Mouse (Mus musculus) kidney, postnatal 14 days (tissue): ENCODE data around the gene Slc7a7.

Experiments
- DNase-seq: peaks from one replicate; pipeline ENCODE4 v3.0.0; 2022; ENCODE audit warnings: mixed read lengths

The Slc7a7 gene

DNA sequence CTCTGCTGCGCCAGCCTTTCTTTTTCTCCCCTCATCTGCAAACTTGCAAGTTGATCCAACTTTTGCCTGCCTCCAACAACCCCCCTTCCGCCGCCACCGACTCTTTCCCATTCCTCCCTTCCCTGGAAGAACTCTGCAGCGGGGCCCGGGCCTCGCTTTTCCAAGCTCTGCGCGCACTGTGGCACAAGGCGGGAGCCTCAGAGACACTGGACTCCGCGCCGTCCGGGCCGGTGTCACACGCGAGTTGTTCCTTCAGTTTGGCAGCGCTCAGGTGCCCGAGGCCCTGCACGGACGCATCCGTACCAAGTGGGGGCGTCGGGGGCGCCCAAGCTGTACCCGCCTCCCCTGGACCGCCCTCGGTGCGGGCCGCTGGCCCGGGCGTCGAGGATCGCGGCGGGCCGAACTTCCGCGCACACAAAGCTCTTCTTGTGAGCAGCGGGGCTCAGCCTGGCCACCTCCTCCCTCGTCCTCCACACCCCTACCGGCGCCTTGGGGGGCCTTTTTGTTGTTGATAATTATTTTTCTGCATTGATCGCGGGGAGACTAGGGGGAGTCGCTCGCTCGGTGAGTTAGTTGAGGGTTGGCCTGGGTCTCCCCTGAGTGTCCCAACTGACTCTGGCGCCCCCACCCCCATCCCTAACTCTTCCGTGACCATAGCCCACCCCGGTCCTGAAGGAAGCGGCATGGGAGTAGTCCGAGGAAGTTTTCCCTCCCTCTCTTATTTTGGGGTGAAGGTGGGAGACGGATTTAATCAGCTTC, 14.7 kb upstream of the Slc7a7 start:
- peak; percentile 70 for DNase-seq

DNA sequence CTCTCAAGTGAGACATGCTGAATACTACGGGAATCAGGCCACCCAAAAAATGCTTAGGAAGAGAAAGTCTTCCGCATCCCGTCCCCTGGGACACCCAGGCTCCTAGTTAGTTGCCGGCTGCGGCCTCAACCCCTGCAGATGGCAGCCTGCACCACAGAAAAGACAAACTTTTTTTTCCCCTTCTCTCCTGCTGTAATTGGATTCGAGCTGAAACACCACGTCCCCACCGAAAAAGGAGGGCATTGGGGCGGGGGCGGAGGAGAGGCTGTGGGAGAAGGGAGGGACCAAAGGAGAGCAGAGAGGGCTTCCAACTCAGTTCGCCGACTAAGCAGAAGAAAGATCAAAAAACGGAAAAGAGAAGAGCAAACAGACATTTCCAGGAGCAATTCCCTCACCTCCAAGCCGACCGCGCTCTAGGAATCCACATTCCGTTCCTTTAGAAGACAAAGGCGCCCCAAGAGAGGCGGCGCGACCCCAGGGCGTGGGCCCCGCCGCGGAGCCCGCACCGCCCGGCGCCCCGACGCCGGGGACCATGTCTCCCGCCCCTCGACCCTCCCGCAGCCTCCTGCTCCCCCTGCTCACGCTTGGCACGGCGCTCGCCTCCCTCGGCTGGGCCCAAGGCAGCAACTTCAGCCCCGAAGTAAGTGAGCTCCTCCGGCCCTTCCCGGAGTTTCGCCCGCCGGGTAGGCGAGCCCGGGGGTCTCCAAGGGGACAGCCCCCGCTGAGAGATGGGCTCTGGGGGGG, 13.9 kb upstream of the Slc7a7 start, which contains the start of gene Mmp14:
Mmp14 (plus strand) TSS at position 279 of the 744 bp plus-strand sequence.
- peak; percentile 81 for DNase-seq

DNA sequence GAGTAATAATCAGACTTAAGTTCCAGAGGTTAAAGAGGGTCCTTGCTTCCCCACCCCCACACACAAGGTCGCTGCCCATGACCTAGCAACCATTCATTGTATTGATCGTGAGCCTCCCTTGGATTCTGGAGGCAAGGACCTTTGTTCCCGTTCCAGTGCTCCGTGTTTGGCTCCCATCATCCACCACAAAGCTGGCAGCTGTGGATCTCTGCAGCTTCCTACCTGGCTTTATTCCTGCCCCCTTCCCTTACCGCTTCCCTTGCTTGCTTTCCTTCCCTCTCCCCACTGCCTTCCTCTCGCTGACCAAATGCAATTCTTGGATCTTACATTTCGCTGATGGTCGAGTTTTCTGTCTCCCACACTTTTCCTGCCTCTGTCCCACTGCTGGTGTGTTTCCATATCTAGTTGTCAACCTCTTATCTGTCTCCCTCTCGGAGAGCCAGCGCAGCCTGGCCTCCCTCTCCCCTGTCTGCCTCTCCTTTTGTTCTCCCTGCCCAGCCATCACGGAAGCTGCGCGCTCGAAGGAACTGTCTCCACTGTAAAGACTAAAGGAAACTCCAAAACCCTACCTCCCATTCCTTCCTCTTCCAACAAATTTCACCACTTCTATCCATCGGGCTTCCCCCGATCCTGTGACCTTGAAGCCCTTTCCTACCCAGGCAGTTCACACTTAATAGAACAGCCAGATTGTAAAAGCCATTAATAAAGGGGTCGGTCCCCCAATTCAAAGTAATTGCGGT, 13.0 kb upstream of the Slc7a7 start:
- no peak for DNase-seq

DNA sequence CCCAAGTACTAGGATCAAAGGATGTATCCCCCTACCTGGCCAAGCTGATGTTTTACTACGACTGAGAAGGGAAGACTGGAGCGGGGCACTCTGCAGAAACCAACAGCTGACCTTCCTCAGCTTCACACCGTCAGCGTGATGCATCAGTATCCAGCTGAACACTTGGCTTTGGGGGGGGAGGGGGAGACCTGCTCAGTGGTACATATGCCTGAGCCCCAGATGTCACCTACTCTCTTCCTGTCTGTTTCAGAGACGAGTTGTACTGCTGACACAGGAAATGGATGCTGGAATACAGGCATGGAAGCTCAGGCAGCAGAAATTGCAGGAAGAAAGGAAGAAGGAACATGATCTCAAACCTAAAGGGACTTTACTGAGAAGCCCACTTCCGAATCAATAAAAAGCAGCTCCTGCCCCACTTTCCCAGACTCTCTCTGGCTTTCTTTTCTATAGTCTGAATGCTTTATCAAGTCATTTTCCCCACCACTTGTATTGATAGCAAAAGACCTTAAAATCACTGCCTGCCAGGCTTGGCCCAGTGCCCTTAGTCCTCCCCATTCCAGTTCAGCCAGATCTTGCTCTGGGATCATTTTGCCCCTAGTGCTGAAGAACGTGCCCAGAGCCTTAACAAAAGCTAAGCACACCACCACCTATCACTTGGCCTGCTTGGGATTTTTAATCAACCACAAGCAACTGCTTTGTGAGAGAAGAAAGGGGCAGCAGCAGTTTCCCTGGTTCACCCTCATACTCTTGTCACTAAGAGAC, 11.9 kb upstream of the Slc7a7 start:
- DNase-seq: no peak

DNA sequence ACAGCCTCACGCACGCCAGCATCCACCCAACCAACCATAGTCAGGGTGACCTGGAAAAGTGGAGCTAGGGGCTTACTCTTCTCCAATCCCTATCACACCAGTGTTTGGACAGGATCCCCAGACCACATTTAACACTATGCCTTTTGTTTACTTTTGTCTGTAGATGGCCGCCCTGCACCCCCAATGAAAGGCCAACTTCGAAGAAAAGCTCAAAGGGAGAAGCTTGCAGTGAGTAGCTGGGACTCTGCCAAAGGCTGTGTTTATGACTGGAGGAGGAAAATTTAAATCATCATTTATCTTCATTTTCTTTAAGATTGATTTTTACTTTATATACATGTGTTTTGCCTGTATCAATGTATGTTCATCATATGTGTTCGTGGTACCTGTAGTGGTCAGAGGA, 10.8 kb upstream of the Slc7a7 start:
- no peak for DNase-seq

DNA sequence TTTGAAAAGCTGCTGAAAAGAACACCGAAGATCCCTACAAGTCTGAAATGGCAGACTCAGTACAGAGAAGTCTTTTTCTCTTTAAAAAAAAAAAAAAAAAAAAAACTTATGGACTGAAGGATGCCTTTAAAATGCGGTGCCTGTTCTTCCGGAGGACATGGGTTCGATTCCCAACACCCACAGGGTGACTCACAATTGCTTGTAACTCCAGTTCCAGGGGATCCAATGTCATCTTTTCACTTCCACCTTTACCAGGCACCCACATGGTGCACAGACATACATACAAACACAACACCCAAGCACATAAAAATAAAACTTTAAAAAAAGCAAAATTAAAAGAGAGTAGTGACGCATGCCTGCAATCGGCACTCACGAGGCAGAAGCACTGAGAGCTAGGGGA, 10.1 kb upstream of the Slc7a7 start:
- no peak for DNase-seq

DNA sequence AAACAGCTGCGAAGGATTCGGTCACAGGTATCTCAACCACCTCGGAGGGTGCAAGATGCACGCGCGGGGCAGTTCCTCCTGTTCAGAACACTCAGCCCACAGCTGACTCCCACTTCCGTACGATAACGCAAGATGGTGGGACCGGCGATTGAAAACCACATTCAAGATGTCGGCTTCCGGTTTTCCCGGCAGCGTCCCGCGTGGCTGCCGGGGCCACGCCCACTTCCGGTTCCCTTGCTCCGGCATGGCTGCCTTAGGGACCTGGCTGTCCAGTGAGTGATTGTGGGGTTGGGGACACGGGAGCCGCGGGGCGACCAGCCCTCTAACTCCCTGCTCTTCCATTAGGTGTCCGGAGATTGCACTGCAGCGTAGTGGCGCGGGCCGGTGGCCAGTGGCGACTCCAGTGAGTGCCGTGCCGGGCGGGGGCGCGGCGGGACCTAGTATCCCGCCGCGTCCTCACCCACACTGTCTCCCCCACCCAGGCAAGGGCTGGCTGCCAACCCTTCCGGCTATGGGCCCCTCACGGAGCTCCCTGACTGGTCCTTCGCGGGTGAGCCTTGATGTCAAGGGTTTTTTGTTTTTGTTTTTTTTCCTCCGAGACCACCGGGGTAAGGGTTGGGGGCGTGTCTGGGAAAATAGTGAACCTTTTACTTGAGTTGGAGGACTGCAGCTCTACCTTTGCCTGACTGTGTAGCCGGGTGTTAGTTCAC, 9.3 kb upstream of the Slc7a7 start, which contains the start of gene Mrpl52:
Mrpl52 (plus strand) TSS at position 221 of the 710 bp plus-strand sequence.
- DNase-seq: peak; percentile 96

DNA sequence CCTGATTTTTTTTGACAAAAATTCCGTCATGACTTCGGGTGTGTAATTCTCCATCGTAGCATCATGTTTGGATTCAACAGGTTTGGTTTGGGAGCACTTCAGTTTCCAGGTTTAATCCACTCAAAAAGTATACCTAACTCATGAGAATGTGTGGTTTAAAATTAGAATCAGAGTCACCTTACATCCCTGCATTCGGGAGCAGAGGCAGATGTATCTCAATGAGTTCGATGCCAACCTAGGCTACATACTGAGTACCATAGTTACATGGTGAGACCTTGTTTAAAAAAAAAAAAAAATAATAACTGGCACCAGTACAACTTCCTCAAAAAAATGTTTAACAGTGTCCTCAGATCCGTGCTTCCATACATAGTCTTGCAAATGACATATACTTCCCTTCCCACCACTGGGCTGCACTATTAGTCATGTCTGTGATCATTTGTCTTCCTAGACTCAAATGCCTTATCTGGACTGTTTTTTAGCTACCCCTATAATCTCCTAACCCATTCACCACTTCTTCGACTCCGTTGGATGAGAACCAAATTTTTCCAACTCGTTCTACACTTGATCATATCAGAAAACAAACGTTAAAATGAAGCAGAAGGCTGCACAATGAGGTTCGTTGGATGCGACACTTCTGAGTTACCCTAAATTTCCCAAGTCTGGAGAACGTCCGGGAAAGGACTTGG, 8.6 kb upstream of the Slc7a7 start:
- no peak for DNase-seq

DNA sequence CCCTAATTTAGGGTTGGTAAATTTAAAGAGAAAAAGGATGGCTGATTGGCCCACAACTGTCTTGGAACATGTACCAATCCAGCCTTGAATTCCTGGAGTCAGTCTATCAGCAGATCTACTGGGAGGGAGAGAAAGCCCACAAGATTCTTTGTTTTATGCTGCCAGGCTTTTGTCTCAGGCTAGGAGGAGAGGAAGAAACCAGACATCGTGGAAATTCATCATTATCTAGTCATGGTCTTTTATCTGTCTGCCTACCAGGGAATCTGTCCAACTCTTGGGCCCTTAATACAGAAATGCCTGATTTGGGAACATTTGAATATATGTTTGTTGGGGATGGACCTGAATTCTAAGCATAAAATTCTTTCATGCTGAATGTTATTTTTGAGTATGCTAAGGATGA, 8.0 kb upstream of the Slc7a7 start:
- no peak for DNase-seq

DNA sequence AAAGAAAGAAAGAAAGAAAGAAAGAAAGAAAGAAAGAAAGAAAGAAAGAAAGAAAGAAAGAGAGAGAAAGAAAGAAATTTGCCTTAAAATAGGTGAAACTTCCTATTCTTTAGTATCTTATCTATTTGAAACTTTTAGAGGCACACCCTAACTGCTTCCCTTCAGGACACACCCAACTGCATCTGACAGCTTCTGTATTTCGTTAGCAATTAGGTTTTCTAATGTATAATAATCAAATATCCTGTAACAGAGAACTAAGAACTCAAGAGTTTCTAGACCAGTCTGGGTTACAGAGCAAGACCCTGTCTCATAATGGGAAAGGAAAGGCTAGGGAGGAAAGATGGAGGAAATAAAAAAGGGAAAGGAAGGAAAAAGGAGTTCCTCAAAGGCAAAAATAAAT, 7.1 kb upstream of the Slc7a7 start:
- DNase-seq: no peak

DNA sequence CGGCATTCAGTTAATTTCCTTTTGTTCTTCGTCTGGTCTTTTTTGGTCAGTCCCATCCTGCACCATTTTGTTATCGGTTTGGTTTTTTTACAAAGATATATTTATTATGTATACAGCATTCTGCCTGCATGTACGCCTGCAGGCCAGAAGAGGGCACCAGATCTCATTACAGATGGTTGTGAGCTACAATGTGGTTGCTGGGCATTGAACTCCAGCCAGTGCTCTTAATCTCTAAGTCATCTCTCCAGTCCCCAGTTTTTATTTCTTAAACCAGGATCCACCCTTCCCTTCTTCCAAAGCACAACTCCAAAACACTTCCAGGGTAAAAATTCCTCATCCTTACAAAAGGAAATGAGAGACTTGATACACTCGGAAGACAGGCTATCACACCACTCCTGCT, 5.8 kb upstream of the Slc7a7 start:
- DNase-seq: no peak

DNA sequence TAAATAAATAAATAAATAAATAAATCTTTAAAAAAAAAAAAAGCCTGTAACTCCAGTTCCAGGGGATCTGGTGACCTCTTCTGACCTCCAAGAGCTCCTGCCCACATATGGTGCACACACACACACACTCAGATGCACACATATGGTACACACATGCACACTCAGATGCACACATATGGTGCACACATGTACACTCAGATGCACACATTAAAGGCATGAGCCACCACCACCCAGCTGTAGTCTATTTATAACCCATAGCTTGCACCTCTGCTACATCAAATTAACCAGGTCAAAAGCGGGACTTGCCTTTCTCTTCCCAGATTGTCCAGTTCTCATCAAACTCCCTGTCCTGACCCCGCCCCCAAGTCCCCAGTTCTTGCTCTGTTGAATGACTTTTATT, 3.4 kb upstream of the Slc7a7 start:
- DNase-seq: no peak

DNA sequence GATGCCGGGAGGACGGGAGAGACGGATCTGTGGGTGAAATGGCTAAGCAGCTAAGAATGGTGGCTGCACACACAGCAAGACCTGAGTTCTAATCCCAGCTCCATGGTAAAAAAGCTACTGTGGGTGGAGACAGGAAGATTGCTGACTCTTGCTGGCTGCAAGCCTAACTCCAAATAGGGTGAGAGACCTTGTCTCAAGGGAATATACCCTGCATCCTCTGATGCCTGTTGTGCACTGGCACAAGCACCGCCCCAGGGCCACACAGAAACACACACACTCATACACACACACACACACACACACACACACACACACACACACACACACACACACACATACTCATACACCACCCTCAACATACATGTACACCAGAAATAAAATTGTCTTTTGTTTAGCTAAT, 750 bp downstream of the Slc7a7 start:
- no peak for DNase-seq

DNA sequence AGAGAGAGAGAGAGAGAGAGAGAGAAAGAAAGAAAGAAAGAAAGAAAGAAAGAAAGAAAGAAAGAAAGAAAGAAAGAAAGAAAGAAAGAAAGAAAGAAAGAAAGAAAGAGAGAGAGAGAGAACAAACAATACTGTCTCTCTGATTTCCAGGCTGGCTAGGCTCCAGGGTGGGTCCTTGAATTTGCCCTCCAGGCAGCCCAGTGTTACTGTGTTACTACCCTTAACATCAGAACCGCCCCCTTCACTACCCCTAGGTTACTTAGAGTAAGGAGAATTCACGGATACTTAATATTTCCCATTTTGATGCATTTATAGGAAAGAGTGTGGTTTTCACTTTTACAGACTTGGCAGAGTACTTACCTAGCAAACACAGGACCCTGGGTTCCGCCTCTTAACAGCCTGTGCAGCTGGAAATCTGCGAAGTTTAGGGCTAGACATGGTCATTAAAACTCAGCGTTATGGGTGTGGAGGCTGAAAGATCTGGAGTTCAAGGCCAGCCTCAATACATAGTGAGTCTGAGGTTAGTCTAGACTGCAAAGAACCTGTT, 1.3 kb downstream of the Slc7a7 start:
- DNase-seq: peak; percentile 44

DNA sequence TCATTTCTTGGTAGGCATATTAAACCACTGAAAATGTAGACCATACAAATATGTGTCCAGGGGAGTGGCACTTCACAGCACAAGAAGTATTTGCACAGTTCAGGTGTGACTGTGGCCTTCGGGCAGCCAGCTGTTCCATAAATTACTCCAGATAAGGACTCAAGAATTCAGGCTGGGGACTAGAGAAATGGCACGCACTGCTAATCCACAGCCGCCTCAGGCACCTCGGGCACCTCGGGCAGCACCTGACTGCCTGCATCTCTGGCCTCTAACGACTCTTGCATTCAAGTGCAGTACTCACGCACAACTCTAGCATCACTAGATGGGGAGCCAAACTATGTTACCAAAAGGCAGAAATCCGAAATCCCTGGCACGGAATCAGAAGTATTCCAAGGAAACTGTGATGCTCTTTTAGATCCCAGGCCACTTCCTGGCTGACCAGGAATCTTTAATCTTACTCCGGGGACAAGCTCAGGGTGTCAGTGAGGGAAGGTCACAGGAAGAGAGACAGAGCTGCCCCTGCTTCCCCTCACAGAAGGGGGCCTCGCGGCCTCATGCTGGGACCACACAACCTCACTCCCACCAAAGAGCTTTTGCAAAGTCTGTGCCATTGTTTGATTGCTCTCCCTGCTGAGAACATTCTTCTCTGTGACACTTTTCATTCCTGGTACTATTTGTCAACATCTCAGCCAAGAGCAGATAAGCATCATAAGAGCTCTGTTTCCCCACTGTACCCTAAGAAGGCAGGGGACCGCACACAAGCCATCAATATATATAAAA, 2.1 kb downstream of the Slc7a7 start:
- no peak for DNase-seq

DNA sequence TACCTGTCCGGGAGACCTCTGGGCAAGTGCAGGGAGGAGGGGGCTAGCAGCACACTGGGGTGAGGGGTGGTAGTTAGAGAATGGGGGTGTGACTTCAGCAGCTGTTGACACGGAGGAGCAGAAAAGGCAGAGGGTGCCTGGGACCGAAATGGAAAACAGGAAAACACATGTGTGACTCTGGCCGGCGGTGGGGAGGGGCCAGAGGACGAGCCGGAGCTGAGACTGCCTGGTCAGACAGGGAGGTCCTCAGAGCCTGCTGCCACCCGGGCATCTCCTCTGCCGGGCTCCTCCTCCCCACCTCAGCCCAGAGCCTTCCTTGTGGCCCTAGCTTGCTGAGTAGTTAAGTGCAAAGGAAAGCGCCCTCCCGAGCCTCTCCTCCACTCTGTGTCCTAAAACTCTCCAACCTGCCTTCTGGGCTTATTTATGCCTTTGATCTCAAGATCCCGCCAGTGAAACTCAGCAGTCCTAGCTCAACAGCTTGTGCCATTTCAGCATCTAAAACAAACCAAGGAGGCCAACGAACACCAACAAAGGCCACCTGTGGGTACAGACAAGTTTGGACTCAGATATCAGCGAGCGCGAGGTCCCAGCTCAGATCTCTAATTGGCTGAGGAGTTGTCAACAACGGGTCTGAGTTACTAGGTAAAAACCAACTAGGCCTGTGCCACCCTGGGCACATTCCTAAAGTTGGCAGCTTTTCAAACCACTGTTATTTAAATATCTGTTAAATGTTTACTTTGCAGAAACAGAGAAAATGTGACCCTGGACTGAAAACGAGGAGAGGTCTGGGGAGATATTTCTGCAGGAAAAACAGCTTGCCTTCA, 3.5 kb downstream of the Slc7a7 start:
- DNase-seq: peak; percentile 78

DNA sequence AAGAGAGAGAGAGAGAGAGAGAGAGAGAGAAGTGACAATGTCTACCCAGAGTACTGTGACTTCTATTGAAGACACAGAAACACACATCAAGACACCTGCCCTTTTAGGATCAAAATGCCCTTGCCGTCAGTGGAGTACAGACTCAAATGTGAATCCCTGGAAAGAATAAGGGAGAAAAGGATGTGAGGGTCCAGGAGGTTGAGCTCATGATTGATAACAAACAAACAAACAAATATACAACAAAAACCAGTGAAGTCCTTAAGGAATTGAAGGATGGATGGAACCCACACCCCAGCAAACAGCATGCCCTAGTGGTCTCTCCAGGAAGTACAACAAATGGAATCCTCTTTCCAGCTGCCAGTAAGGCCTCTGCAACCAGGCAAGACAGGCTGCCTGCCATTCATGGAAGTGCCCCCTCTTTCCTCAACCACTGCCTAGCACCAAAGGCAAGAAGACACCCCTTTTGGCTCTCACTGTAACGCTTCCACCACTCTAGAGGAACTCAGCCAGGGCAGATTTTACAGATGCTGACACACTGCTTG, 4.9 kb downstream of the Slc7a7 start:
- peak; percentile 79 for DNase-seq

DNA sequence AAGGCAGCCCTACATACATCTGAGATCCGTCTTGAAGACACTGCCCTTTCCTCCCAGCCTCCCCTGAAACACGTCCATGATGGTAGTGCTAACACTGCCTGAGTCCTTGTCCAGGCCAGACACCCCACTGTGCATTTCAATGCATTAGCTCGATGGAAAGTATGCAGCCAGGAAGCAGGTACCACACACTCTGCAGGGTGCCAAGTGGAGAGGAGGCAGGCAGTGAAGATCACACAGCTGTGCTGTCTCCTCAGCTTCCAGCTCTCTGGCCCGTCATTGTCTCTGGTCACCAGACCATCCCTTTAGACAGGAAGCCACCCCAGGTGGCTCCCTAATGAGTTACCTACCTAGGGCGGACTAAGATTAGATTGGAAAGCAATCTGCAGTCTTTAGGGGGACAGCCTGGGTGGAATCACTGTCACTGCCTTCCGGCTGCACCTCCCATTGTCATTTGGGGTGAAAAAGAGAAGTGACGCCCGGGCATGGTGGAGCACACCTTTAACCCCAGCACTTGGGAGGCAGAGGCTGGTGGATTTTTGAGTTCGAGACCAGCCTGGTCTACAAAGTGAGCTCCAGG, 5.5 kb downstream of the Slc7a7 start:
- DNase-seq: no peak
